Mouse (Mus musculus): ENCODE data around the gene Tpo.

DNA sequence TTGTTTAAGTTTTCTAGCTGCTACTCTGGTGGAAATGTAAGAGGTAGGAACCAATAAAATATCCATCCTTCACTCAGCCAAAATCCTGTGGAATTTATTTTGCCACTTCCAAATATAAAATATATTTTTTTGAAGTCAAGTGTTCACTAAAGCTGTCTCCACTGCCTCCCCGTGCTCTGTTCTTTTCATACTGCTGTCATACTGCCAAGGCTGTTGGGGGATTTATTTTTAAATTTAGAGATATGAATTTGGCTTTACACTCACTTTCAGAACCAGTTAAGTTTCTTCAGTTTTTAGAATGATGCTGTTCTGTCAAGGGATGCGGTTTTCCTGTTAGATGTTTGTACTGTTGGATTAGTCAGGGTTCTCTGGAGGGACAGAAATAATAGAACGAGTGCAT, 36.1 kb upstream of the Tpo start:
- no peak for TF ChIP-seq CTCF (IDR thresholded peaks at IDR 0.05; ENCODE audit: insufficient read depth, low read depth, low read length)
- no peak for TF ChIP-seq POLR2A (IDR thresholded peaks at IDR 0.05; ENCODE audit: insufficient read depth, low read depth, low read length)

Measured in olfactory bulb, adult 2 months (tissue).